In the genomic region with DNA sequence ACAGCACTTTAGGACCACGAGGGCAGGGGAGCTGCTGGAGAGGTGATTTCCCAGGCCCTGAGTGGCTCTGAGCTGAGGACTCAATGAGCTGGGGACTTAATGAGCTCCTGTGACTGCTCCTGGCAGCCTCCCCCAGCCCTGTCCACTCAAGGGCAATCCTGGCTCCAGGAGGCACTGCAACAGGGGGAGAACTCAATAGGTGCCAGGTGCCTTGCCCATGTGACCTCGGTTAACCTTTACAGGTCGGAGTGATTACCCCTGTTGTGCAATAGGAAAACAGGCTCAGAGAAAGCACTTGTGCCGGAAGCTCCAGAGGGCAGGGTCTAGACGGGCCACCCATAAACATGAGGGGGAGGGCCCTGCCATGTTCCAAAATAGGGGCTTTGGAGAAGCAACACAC, we compare ENCODE assay signal across 10 mouse cellular contexts. TPM values are rescaled to one million over a fixed set of nuclear protein-coding genes. Genes with fewer than 3 reads are reported as not detected.
A peak's percentile ranks its signal among the peaks of the same experiment; 100 is the strongest.
DNase-seq lines count a peak whose midpoint lies in the region; ATAC-seq and TF ChIP-seq lines count a peak whose summit lies in the region.
"Had no signal": no experiment of that assay in that cellular context is flagged by ENCODE, and none has a peak within 500 bp of the region (broad histone marks: within the 10 kb centered on the region; RNA-seq: fewer than 3 reads in every experiment).

No protein-coding gene starts in this region.

- peaks cover 51% of the 10 kb centered on the region for H3K36me3 ChIP-seq in forebrain, embryonic 13.5 days (ENCODE audit: poor library complexity, severe bottlenecking)
- H3K36me3 ChIP-seq in kidney, postnatal 0 days (ENCODE audit: insufficient read depth, low read length) = peaks cover 5% of the 10 kb centered on the region
- H3K36me3 ChIP-seq in lung, embryonic 14.5 days (ENCODE audit: insufficient read depth) = peaks cover 49% of the 10 kb centered on the region

- H3K9me3 ChIP-seq in forebrain, embryonic 13.5 days (replicated peaks) = no peaks in the 10 kb centered on the region; the same call in 1 of the 2 replicates
- H3K9me3 ChIP-seq in kidney, postnatal 0 days (replicated peaks; ENCODE audit: low read length) = no peaks in the 10 kb centered on the region
- H3K9me3 ChIP-seq in lung, embryonic 14.5 days (ENCODE audit: low read depth, low read length) = no peaks in the 10 kb centered on the region

- no peak for ATAC-seq in forebrain, embryonic 13.5 days
- peak; percentile 45 for ATAC-seq in kidney, postnatal 0 days (replicated peaks; ENCODE audit: low FRiP score, low read depth)
- no peak for ATAC-seq in lung, embryonic 14.5 days (ENCODE audit: insufficient read depth)

- H3K4me2 ChIP-seq in forebrain, embryonic 13.5 days = no peak overlapping the region
- H3K4me2 ChIP-seq in kidney, postnatal 0 days (ENCODE audit: low read length) = no peak overlapping the region
- no peak overlapping the region for H3K4me2 ChIP-seq in lung, embryonic 14.5 days

- H3K27ac ChIP-seq in forebrain, embryonic 13.5 days = peak overlapping the region; percentile 96; the same call in 1 of the 2 replicates
- H3K27ac ChIP-seq in kidney, postnatal 0 days = peak overlapping the region; percentile 91
- peak overlapping the region; percentile 85 for H3K27ac ChIP-seq in lung, embryonic 14.5 days (ENCODE audit: low read depth)
- H3K27ac ChIP-seq: heart, adult 2 months had no signal

- H3K4me1 ChIP-seq in forebrain, embryonic 13.5 days = peaks cover 70% of the 10 kb centered on the region
- H3K4me1 ChIP-seq in kidney, postnatal 0 days (replicated peaks; ENCODE audit: insufficient read depth, low read length) = peaks cover 60% of the 10 kb centered on the region
- peaks cover 24% of the 10 kb centered on the region for H3K4me1 ChIP-seq in lung, embryonic 14.5 days (ENCODE audit: insufficient read depth)

- peak; percentile 7 for DNase-seq in embryo, embryonic 10 days (ENCODE audit: low spot score)
- no peak for DNase-seq in embryo, embryonic 9.5 days (ENCODE audit: extremely low spot score)
- DNase-seq in kidney, postnatal 0 days (ENCODE audit: low spot score) = no peak
- no peak for DNase-seq in lung, embryonic 14.5 days
- no peak for DNase-seq in layer of hippocampus, postnatal 10 days (ENCODE audit: low spot score in 2 of 2)
- no peak for DNase-seq in left cerebral cortex, postnatal 10 days (ENCODE audit: extremely low spot score in 1 of 2, low spot score in 2 of 2)
- no peak for DNase-seq in cerebellum, postnatal 36 days
- DNase-seq: cerebellum, adult 9-10 months had no signal

- no peak overlapping the region for H3K9ac ChIP-seq in forebrain, embryonic 13.5 days
- peak overlapping the region; percentile 10; the same call in 1 of the 2 replicates for H3K9ac ChIP-seq in kidney, postnatal 0 days (ENCODE audit: low read depth, low read length)
- no peak overlapping the region for H3K9ac ChIP-seq in lung, embryonic 14.5 days

- TF ChIP-seq CTCF in kidney, postnatal 0 days (IDR thresholded peaks at IDR 0.05; ENCODE audit: low read depth) = 0 out of 2 replicates have a peak, but pooled peaks have one; percentile 22
- TF ChIP-seq CTCF in lung, embryonic 14.5 days (IDR thresholded peaks at IDR 0.05; ENCODE audit: low read depth) = no peak

- intact Hi-C loops in left cerebral cortex, postnatal 10 days (cut with DNase I) = no loop called here

- WGBS in forebrain, embryonic 13.5 days = 36% methylated on average over 5 of the region's 5 CpGs
- 21% methylated on average over 5 of the region's 5 CpGs for WGBS in kidney, postnatal 0 days
- WGBS in lung, embryonic 14.5 days = 49% methylated on average over 5 of the region's 5 CpGs

- H3K27me3 ChIP-seq in forebrain, embryonic 13.5 days = no peaks in the 10 kb centered on the region
- H3K27me3 ChIP-seq in kidney, postnatal 0 days (ENCODE audit: insufficient read depth, low read length) = no peaks in the 10 kb centered on the region
- H3K27me3 ChIP-seq in lung, embryonic 14.5 days (ENCODE audit: insufficient read depth, low read length) = no peaks in the 10 kb centered on the region

- no peak overlapping the region for H3K4me3 ChIP-seq in forebrain, embryonic 13.5 days
- no peak overlapping the region for H3K4me3 ChIP-seq in kidney, postnatal 0 days (replicated peaks; ENCODE audit: low read depth, low read length)
- H3K4me3 ChIP-seq in lung, embryonic 14.5 days (ENCODE audit: low read depth, low read length) = no peak overlapping the region
- H3K4me3 ChIP-seq: heart, adult 2 months had no signal

RNA-seq across cellular contexts. Expression of a gene that starts 17.7 kb away (rescaled TPM):
- polyA plus RNA-seq in forebrain, embryonic 13.5 days (2015; fragmentation: Nextera tagmentation; extraction: Ambion mirVana) = 62.9 and 76.1 TPM in 2 replicates
- 34.0 and 37.6 TPM in 2 replicates for polyA plus RNA-seq in kidney, postnatal 0 days (2015; fragmentation: Nextera tagmentation; extraction: Ambion mirVana)
- polyA plus RNA-seq in lung, embryonic 14.5 days (2014; fragmentation: Nextera tagmentation; extraction: Ambion mirVana) = 69.7 and 75.7 TPM in 2 replicates
- 100 to 1,000 TPM; 140 to 142 TPM for total RNA-seq in layer of hippocampus, postnatal 10 days (2021)
- total RNA-seq in left cerebral cortex, postnatal 10 days (2021) = 100 to 1,000 TPM; 176 to 196 TPM
